Mouse (Mus musculus): ENCODE data around the gene Krtap10-10.
A peak's percentile ranks its signal among the peaks of the same experiment; 100 is the strongest.
"Not testable (repeated sequence)": the region's sequence is repeated elsewhere in the genome, so short reads cannot be mapped to it uniquely, and the experiment has no call there.

Krtap10-10 gene

DNA sequence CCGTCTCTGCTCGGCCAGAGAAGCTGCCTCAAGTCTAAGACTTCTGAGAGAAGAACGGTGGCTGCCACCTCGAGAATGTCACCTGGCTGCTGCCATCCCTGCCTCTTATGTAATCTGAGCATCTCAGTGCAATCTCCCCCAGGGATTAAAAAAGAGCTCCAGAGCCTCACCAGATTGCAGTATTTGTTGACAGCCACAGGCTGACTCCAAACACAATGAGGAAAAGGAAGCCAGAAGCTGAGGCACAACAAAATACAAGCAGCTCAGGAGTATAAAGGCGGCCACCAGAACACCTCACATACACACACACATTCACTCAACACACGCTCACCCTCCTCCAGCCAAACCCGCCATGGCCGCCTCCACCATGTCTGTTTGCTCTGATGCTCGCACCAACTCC is at the start of gene Krtap10-10:
TSS of gene Krtap10-10 (plus strand) at position 301 of the 400 bp plus-strand sequence.
- DNase-seq, result no peak

DNA sequence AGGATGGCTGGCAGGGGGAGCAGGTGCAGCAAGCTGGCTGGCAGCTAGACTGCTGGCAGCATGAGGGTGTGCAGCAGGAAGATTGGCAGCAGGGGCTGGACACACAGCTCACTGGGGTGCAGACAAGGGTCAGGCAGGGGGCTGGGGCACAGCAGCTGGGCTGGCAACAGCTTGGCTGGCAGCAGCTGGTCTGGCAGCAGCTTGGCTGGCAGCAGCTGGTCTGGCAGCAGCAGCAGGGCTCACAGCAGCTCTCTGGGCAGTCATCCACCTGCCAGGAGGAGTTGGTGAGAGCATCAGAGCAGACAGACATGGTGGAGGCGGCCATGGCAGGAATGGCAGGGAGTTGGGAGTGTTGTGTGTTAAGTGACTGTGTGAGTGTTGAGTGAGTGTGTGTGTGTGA is 47.9 kb upstream of the Krtap10-10 start, which contains the start of gene Gm7137:
TSS of gene Gm7137 (minus strand) at position 325 of the 400 bp plus-strand sequence.
- not testable (repeated sequence) for DNase-seq

DNA sequence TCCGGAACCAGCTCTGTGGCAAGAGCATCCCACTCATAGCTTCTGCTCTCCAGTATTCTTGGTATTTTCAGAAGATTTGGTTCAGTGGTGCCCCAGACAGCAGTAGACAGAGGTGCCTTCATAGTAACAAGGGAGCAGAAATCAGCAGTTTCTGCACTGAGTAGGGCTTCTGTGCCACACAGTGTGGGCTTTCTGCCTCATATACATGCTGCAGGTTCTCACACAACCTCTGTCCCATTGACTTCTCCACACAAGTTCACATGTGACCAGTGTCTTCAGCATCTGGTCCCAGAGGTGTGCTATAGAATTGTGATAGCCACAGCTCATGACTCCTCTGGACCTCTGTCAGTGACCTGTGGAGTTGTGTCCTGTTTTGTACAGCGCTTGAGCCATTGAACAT is 47.1 kb upstream of the Krtap10-10 start:
- no peak for DNase-seq

DNA sequence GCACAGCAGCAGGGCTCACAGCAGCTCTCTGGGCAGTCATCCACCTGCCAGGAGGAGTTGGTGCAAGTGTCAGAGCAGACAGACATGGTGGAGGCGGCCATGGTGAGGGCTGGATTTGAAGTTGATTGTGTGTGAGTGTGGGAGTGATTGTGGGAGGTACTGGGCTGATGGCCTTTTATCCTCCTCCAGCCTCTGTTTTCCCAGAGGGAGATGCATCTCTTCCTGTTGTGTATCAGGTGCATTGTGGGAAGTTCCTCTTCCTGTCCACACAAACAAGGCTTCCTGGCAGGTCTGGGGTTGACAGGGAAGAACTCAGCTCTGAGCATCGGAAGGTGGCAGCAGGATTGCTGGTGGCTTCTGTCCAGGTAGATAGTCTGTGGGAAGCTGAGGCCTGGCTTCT is 40.8 kb upstream of the Krtap10-10 start, which contains the start of gene Gm9639:
TSS of gene Gm9639 (minus strand) at position 101 of the 400 bp plus-strand sequence.
- DNase-seq, result no peak

DNA sequence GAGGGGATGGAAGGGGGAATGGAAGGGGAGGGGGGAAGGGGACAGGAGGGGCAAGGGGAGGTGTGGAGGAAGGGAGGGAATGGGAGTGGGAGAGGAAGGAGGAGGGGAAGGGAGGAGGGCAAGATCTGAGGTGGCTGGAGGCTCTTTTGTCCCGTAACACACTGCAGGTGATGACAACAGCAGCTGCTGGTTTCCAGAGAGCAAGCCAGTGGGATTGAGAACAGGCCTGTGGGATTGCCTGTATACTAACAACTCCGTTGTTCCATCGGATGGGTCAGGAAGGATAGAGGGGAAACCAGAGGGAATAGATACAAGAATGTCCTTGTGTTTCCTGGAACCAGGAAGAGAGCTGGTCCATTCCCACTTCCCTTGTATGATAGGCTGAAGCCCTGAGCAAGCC is 38.1 kb upstream of the Krtap10-10 start:
- DNase-seq, result no peak

DNA sequence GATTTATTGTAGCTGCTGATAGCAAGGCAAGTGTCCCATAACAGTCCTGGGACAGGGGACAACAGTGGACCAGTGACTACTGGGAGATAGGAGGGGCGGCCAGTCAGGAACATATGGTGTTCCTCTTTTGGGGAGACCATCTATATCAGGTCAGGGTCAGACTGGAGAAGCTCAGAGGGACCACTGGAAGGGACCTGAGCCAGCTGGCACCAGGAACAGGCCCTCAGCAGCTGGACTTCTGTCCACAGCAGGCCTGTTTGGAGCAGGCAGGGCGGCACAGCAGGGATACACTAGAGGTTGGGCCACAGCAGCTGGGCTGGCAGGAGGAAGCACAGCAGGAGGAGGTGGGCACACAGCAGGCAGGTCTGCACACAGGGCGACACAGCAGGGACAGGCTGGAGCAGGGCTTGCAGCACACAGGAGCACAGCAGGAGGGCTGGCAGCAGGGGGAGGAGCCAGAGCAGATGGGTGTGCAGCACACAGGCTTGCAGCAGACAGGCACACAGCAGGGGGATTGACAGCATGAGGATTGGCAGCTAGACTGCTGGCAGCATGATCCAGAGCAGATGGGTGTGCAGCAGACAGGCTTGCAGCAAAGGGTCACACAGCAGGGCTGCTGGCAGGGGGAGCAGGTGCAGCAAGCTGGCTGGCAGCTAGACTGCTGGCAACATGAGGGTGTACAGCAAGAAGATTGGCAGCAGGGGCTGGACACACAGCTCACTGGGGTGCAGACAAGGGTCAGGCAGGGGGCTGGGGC is 37.4 kb upstream of the Krtap10-10 start:
- DNase-seq, result not testable (repeated sequence)

DNA sequence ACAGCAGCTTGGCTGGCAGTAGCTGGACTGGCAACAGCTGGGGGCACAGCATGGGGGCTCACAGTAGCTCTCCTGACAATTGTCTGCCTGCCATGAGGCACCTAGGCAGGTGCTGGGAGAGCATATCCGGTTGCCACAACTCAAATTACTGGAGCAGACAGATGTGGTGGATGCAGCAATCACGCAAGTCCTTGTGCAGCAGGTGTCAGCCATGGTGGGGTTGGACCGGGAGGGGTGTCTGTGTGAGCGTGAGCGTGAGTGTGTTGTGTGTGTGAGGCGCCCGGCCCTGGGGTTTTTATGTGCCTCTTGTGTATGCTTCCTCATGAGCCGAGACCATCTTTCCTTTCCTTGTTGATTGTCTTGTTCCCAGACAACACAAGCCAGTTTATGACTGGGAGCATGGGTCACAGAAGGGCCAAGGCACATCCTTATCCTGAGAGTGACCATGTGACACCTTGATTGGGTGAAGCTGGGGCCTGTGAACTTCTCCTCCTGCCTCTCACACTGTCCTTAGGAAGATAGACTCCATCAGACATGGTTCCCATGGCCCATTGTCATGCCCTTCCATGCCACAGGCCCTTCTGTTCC is 36.7 kb upstream of the Krtap10-10 start, which contains the start of gene Gm19668:
TSS of gene Gm19668 (minus strand) at position 213 of the 588 bp plus-strand sequence.
- no peak for DNase-seq

DNA sequence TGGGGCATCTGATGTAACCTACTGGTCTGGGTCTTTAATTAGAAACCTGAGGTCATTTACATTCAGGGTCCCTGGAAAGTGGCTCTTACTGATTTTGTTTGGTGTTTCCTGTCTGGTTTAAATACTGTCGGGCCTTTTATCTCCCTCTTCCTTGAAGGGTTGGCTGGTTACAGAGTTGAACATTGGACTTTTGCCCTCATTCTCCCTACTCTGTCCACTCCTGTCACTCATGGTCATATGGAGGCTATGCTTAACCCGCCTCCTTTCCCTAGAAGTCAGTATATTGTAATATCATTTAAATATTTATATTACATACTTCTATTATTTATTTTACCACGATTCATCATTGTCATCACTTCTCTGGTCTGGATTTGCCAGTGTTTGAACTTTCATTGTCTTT is 31.7 kb upstream of the Krtap10-10 start:
- no peak for DNase-seq

DNA sequence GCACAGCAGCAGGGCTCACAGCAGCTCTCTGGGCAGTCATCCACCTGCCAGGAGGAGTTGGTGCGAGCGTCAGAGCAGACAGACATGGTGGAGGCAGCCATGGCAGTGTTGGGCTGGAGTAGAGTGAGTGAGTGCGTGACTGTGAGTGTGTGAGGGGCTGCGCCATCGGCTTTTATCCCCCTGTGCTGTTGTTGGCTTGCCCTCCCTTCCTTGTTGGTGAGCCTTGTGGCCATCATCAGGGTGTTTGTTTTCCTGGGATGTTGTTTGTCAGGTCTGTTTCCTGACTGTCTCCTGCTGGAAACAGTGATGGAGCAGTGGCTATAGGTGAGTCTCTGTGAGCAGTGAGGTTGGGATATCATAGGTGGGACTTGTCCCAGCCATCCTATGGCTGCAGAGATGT is 24.0 kb upstream of the Krtap10-10 start, which contains the start of gene Gm9507:
TSS of gene Gm9507 (minus strand) at position 101 of the 400 bp plus-strand sequence.
- no peak for DNase-seq

DNA sequence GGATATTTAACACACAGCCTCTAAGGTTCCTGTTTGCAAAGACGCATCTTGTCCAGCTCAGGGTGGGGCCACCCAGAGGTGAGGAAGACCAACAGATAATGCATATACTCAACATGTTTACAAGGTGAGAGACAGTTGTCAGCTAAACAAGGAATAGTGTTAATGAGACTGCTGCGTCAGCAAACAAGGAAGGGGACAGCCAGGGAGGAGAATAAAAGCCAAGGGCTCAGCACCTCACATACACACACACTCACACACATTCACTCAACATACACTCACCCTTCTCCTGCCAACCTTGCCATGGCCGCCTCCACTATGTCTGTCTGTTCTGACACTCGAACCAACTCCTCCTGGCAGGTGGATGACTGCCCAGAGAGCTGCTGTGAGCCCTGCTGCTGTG is 21.4 kb upstream of the Krtap10-10 start, which contains the start of gene Gm2696:
TSS of gene Gm2696 (plus strand) at position 301 of the 400 bp plus-strand sequence.
- DNase-seq, result no peak

DNA sequence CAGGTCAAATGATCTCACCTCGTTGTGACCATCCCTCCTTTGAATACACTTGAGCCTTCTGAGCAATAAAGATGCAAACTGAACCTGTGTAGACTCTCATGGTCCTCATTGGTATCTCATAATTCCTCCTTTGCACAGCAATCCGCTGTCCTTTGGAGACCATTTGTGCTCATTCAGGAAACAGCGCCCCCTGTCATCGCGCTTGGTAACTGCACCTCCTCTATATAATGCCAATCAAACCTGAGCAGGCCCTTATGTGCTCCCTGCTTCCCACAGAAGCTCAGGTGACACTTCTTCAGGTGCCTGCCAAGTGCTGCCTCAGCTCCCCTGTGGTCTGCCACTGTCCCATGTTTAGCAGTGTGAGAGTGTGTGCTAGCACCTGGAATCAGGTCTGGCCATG is 20.2 kb upstream of the Krtap10-10 start:
- peak; percentile 64 to 65 for DNase-seq

DNA sequence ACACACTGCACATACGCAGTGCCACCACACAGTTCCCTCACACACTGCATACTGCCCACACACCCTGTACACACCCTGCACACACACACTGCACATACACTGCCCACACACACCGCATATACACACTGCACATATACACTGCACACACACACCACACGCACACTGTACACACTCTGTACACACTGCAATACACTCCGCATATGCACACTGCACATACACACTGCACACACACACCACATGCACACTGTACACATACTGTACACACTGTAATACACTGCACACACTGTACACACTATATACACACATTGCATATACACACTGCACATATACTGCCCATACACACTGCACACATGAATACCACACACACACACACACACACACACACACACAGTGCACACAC is 17.2 kb upstream of the Krtap10-10 start:
- DNase-seq, result no peak

DNA sequence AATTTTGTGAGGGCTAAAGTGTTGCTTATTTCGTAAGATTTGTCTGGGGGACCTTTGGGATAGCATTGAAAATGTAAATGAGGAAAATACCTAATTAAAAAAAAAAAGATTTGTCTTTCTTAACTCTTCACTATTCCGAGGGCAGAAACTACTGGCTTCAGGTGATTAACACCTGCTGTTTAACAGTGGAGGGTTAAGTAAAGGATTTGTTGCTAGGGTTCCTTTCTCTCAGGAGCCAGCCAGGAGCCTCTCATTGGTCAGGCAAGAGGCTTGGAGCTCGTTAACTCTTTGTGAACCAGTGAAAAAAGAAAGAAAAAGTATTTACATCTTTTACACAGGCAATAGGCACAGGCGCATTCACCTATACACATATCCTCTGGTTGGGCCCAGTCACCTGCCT is 16.5 kb upstream of the Krtap10-10 start:
- DNase-seq, result no peak

DNA sequence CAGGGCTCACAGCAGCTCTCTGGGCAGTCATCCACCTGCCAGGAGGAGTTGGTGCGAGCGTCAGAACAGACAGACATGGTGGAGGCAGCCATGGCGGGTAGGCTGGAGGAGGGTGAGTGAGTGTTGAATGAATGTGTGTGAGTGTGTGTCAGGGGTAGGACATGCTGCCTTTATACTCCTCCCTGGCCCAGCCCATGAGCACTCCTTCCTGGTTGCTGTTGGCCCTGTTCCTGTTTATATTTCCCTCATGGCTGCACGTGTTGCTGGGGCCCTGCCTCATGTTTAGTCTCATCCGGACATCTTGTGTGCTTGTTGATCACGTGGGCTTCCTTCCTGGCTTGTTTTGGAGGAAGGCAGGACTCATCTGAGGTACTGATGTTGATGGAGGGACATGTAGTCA is 8.8 kb upstream of the Krtap10-10 start, which contains the start of gene Krtap10-4:
TSS of gene Krtap10-4 (minus strand) at position 145 of the 400 bp plus-strand sequence.
- no peak for DNase-seq

DNA sequence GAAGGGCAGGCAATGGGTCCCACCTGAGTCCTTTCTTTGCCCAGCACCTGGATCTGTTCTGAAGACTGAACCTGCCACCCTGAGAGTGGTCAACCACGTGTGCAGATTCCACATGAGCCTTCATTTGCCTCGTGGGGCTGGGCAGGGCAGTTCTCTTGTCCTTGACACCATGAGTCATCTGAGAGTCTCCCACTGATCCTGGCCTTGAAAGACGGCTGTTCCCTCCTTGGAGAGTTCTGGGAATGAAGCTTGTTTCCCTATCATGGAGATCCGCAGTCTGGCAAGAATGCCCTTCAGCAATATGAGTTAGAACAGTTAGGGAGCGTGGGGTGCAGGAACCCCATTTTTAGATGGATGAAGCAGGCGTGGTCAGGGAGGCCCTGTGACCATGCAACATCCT is 3.3 kb downstream of the Krtap10-10 start:
- DNase-seq, result no peak

DNA sequence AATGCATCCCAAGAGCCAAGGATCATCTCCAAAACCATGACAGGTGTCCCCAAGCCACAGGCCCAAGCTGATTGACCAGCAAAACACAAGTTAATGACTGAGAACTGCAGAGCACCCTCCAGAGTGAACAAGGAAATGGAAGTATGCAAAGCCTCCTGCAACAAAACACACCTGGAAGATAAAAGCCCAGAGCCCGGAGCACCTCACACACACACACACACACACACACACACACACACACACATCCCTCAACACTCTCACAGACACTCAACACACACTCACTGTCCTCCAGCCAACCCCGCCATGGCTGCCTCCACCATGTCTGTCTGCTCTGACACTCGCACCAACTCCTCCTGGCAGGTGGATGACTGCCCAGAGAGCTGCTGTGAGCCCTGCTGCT is 10.8 kb downstream of the Krtap10-10 start, which contains the start of gene Gm36176:
TSS of gene Gm36176 (plus strand) at position 301 of the 400 bp plus-strand sequence.
- no peak for DNase-seq

DNA sequence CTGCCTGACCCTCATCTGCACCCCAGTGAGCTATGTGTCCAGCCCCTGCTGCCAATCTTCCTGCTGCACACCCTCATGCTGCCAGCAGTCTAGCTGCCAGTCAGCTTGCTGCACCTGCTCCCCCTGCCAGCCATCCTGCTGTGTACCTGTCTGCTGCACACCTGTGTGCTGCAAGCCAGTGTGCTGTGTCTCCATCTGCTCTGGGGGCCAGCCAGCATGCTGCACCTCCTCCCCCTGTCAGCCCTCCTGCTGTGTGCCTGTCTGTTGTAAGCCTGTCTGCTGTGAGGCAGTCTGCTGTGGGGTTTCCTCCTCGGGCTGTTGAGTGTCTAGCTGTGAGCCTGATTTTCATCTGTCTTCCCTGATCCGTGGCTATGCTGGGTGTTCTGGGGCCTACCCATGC is 11.2 kb downstream of the Krtap10-10 start:
- no peak for DNase-seq

DNA sequence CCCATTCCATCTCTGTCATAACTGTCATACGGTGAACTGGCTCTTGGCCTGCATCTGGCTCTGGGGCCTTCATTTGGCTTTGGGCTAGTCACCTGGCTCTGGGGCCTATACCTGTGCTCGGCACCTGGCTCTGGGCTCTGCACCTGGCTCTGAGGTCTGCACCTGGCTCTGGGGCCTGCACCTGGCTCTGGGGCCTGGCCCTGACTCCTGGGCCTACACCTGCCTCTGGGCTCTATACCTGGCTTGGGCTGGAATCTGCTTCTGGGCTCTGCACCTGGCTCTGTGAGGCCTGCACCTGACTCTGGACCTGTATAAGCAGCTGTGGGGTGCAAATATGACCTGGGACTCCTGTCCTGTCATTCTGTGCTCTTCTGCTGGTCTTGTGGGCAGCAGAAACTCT is 11.8 kb downstream of the Krtap10-10 start:
- no peak for DNase-seq

DNA sequence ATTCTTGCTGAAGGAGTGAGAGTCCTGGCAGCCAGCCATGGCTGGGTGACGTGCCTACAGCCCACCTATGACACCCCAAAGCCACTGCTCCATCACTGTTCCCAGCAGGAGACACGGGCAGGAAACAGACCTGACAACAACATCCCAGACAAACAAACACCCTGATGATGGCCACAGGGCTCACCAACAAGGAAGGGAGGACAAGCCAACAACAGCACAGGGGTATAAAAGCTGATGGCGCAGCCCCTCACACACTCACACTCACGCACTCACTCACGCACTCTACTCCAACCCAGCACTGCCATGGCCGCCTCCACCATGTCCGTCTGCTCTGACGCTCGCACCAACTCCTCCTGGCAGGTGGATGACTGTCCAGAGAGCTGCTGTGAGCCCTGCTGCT is 16.8 kb downstream of the Krtap10-10 start, which contains the start of gene Gm10318:
TSS of gene Gm10318 (plus strand) at position 301 of the 400 bp plus-strand sequence.
- no peak for DNase-seq

DNA sequence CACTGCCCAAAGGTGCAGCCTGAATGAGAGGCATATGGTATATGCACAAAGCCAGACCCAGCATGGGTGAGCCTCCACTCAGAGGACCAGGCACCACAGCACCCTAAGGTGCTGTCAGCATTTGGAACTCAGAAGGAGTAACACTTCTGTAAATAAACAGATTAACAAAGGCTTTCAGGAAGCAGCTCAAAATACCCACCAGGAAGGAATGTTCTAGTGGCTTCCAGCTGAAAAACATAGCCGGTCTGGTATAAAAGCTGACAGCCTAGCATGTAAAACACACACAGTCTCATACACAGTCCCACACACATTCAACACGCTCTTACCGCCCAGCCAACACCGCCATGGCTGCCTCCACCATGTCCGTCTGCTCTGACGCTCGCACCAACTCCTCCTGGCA is 25.9 kb downstream of the Krtap10-10 start, which contains the start of gene Gm3285:
TSS of gene Gm3285 (plus strand) at position 301 of the 400 bp plus-strand sequence.
- no peak for DNase-seq

DNA sequence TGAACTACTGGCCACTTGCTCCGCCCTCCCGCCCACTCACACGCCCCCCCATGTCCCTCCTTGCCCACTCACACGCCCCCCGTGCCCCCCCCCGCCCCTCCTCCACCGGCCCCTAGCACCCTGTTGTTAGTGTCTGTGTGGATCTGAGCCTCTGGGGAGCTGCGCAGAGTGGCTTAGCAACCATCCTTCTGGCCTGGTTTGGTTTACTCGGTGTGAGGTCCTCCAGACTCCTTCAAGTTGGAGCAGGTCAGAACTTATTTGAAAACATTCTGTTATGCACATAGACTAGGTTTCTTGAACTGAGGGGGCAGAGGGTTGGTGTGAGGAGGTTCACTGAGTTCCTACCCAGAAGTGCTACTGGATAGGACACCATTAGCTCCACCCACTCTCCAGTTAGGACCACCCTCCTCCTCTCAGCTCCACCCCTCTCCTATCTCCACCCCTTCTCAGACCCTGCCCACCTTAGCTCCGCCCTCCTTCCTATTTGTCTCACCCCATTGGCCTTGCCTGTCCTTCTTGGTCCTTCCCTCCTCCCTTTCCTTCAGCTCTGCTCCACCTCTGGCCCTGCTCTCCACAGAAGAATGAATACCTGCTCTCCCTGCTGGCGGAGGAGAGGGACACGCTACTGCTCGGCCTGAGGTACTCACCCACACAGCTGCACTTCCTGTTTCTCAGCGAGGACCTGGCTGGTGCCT is 28.5 kb downstream of the Krtap10-10 start:
- peak; percentile 81 to 83 for DNase-seq

DNA sequence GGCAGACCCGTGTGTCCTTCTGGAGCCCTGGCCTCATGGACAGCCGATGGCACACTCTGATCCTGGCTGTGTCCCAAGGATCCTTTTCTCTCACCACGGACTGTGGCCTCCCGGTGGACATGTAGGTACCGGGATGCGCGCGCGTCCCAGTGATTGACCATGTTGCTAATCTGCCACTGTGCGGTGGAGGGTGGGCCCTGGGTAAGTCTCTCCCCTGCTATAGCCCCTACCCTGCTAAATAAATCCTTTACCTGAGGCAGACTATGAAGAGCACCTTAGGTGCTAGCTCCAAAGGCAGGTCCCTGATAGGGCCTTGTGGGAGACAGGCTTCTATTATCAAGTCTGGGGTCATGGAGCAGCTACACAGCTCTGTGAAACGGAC is 29.0 kb downstream of the Krtap10-10 start:
- no peak for DNase-seq

DNA sequence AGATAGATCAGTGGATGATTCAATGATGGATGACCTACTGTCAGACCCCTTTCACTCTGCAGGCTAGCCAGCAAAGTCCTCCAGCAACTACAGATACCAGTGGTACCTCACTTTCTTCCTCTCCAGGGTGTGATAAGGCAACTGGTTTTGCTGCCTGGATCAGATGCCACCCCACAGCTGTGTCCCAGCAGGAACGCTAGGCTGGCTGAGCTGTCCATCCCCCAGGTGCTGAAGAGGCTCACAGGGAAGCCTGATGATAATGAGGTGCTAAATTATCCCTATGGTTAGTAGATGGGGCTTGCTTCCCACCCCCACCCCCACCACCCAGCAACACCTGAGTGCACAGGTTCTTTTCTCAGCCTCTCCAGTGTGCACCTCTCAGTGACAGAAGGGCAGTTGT is 31.8 kb downstream of the Krtap10-10 start:
- DNase-seq, result no peak
